ENCODE assay signal across 9 mouse cellular contexts in the genomic region with DNA sequence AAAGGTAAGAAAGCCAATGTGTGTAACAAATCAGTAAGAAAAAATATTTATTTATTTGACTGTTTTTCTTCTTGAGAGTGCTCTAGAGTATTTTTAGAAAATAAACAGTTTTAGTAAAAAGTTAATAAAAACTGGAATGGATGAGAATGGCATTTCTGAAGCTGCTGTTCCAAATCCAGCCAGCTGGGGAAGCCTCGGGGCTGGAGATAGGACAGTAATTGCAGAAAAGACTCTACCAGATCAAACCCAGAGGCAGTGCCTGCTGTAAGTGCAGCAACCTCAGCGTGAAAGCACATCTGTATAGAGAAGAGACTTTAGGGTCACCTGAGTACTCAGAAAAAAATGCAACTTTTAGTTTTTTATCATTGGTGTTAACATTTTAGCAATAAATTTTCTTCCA.
A peak's percentile ranks its signal among the peaks of the same experiment; 100 is the strongest.
DNase-seq lines count a peak whose midpoint lies in the region; TF ChIP-seq lines count a peak whose summit lies in the region.
"Had no signal": no experiment of that assay in that cellular context is flagged by ENCODE, and none has a peak within 500 bp of the region (broad histone marks: within the 10 kb centered on the region; RNA-seq: fewer than 3 reads in every experiment).

No protein-coding gene starts in this region.

- no peak overlapping the region for H3K27ac ChIP-seq in small intestine, adult 2 months (ENCODE audit: insufficient read depth, low read depth, low read length)
- H3K27ac ChIP-seq: embryonic facial prominence, embryonic 15.5 days had no signal

- no peaks in the 10 kb centered on the region for H3K36me3 ChIP-seq in small intestine, adult 2 months (ENCODE audit: control insufficient read depth, insufficient read depth, low read length)
- H3K36me3 ChIP-seq: embryonic facial prominence, embryonic 15.5 days had no signal

- H3K4me3 ChIP-seq in small intestine, adult 2 months (ENCODE audit: low read depth, low read length): no peak overlapping the region
- H3K4me3 ChIP-seq: embryonic facial prominence, embryonic 15.5 days had no signal

- peak; percentile 35; the same call in 1 of the 2 replicates for TF ChIP-seq CTCF in small intestine, adult 2 months (IDR thresholded peaks at IDR 0.05; ENCODE audit: extremely low read depth, insufficient read length, insufficient replicate concordance, low read depth, low read length)

- intact Hi-C loops in heart, postnatal 36 days (cut with DNase I): no loop called here

- no peaks in the 10 kb centered on the region for H3K4me1 ChIP-seq in small intestine, adult 2 months (ENCODE audit: control insufficient read depth, insufficient read depth, insufficient read length, low read length)
- H3K4me1 ChIP-seq: embryonic facial prominence, embryonic 15.5 days had no signal

- 51% methylated on average over 2 of the region's 2 CpGs for WGBS in small intestine, adult 2 months

- DNase-seq in embryo, embryonic 10 days (ENCODE audit: low spot score): peak; percentile 17
- no peak for DNase-seq in embryo, embryonic 11 days
- peak; percentile 13 for DNase-seq in kidney, postnatal 10 days
- DNase-seq in kidney, adult 8-10 months: no peak
- DNase-seq in right cerebral cortex, postnatal 14 days: peak; percentile 18
- DNase-seq in right cerebral cortex, adult 2 months (ENCODE audit: low spot score in 2 of 2): no peak
- no peak for DNase-seq in heart, postnatal 36 days

- no peak for TF ChIP-seq POLR2A in small intestine, adult 2 months (IDR thresholded peaks at IDR 0.05; ENCODE audit: low read depth, low read length)

- no peaks in the 10 kb centered on the region for H3K27me3 ChIP-seq in small intestine, adult 2 months (ENCODE audit: control insufficient read depth, insufficient read depth, low read length)
- H3K27me3 ChIP-seq: embryonic facial prominence, embryonic 15.5 days had no signal

Comparison
In these comparisons a context has a peak if more than half of its experiments do, and no peak if none do; other contexts are left out.
1. DNase-seq: peak in embryo, embryonic 10 days (single experiment), kidney, postnatal 10 days (single experiment) and right cerebral cortex, postnatal 14 days (single experiment); none in embryo, embryonic 11 days (single experiment), kidney, adult 8-10 months (0 of 2), right cerebral cortex, adult 2 months (0 of 2) and heart, postnatal 36 days (0 of 2).